Mouse (Mus musculus): ENCODE results near the gene Plek. TPM values are rescaled to one million over a fixed set of nuclear protein-coding genes. Genes with fewer than 3 reads are reported as not detected.
"Not testable (repeated sequence)": the region's sequence is repeated elsewhere in the genome, so short reads cannot be mapped to it uniquely, and the experiment has no call there.

Gene Plek
- polyA plus RNA-seq (2014; fragmentation: Nextera tagmentation; extraction: Ambion mirVana): 6.1 and 7.6 TPM in 2 replicates

DNA sequence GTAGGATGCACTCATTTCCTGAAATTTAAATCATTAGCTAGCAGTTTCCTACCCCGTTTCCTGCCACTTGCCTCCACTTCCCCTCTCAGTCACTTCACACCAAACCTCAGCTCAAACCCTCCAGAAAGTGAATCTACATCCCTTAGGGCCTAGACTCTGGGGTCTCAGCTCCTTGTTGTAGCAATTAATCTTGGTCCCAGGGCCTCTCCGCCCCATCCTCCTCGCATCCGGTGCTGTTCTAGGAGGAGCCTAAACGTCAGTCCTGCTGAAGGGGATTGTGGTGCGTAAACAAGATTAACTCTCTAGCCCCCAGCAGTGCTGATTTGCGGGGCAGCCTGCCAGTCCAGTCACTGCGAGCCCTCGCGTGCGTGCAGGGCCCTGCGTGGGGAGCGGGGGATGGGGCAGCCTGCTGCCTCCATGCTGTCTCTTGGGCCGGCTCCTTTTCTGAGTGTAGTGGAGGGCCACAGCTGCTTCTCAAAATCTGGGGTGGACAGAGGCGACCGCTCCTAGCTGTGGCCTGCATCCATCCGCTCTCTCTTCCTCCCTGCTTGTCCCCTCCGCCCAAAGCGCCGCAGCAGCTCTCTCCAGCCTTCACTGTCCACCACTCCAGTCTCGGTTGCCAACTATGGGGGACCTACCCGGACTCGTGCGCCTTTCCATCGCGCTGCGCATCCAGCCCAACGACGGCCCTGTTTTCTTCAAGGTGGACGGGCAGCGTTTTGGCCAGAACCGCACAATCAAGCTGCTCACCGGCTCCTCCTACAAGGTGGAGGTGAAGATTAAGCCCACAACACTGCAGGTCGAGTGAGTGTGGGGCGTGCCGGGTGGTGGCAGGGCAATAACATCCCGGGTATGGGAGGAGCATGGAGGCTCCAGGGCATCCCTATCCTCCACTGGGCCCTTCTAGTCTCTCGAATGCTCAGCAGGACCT, at the start of gene Plek, which contains the start of gene Cnrip1:
TSS of gene Plek (minus strand) at position 837 of the 931 bp plus-strand sequence.
TSS of gene Cnrip1 (plus strand) at position 42 of the 931 bp plus-strand sequence.
- Histone ChIP-seq H3K4me1 (ENCODE audit: control insufficient read depth, insufficient read depth, low read length) (peaks cover 8% of the 10 kb centered on the region), H3K4me2 (peak within 1 kb of the TSS; percentile 78), H3K27me3 (ENCODE audit: control insufficient read depth, insufficient read depth, low read length) (no peaks in the 10 kb centered on the region), H3K9ac (ENCODE audit: low read length) (peak within 1 kb of the TSS; percentile 85), H3K4me3 (ENCODE audit: low read depth, low read length) (peak within 1 kb of the TSS; percentile 59), H3K27ac (ENCODE audit: low read depth, low read length) (peak within 1 kb of the TSS; percentile 55), H3K36me3 (ENCODE audit: control insufficient read depth, insufficient read depth, low read length) (no peaks in the 10 kb centered on the region), H3K9me3 (ENCODE audit: control insufficient read depth, low read length) (no peaks in the 10 kb centered on the region)
- WGBS: 1% methylated on average over 38 of the region's 38 CpGs
- ATAC-seq (ENCODE audit: low FRiP score): peak; percentile 95
- DNase-seq (ENCODE audit: low spot score, missing footprints): peak; percentile 95

DNA sequence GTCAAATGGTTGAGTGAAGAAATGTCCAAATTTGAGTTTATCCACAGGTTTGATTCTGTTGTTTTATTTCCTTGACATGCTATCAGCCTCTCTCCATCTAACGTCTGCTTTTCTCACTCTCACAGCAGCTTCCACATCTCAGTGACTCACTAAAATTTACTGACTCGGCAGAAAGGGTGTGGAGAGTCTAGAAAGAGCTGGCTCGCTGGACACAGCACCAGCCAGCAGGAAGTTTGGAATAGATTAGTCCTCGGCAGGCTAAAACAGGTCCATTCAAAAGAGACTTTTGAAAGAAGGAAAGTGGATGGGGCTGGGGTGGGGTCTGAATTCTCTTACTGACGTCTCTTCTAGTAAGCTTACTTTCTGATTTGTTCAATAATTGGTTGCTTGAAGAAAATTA, 33.9 kb upstream of the Plek start:
- no peak overlapping the region for H3K27ac ChIP-seq (ENCODE audit: low read depth, low read length)
- no peaks in the 10 kb centered on the region for H3K36me3 ChIP-seq (ENCODE audit: control insufficient read depth, insufficient read depth, low read length)
- WGBS: 39% methylated on average over 5 of the region's 5 CpGs
- H3K27me3 ChIP-seq (ENCODE audit: control insufficient read depth, insufficient read depth, low read length): no peaks in the 10 kb centered on the region
- no peak overlapping the region for H3K4me2 ChIP-seq
- no peak overlapping the region for H3K9ac ChIP-seq (ENCODE audit: low read length)
- ATAC-seq (ENCODE audit: low FRiP score) (no peak), DNase-seq (ENCODE audit: low spot score, missing footprints) (no peak)
- H3K4me1 ChIP-seq (ENCODE audit: control insufficient read depth, insufficient read depth, low read length): no peaks in the 10 kb centered on the region
- H3K4me3 ChIP-seq (ENCODE audit: low read depth, low read length): no peak overlapping the region
- H3K9me3 ChIP-seq (ENCODE audit: control insufficient read depth, low read length): no peaks in the 10 kb centered on the region

DNA sequence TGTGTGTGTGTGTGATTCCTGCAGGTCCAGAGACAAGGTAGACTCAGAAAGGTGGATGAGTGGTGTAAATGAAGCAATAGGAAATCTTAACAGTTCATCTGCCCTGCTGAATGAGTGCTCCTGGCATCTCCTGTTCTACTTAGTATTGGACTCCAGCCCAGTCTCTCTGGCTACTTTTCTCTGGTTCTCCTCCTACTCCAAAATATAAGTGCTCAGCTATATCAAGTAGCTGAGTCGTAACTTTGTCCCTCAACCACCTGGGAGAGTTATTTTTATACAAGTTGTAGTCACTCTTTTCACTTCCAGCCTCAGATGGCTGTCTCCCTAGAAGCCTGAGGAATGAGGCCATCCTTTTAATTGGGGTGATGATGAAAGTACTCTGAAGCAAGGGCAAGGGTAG, 31.7 kb upstream of the Plek start:
- 97% methylated on average over 1 of the region's 1 CpGs for WGBS
- Histone ChIP-seq H3K36me3 (ENCODE audit: control insufficient read depth, insufficient read depth, low read length) (no peaks in the 10 kb centered on the region), H3K4me1 (ENCODE audit: control insufficient read depth, insufficient read depth, low read length) (no peaks in the 10 kb centered on the region), H3K4me3 (ENCODE audit: low read depth, low read length) (no peak overlapping the region), H3K9me3 (ENCODE audit: control insufficient read depth, low read length) (no peaks in the 10 kb centered on the region), H3K27ac (ENCODE audit: low read depth, low read length) (no peak overlapping the region), H3K27me3 (ENCODE audit: control insufficient read depth, insufficient read depth, low read length) (no peaks in the 10 kb centered on the region), H3K9ac (ENCODE audit: low read length) (no peak overlapping the region), H3K4me2 (no peak overlapping the region)
- DNase-seq (ENCODE audit: low spot score, missing footprints) (no peak), ATAC-seq (ENCODE audit: low FRiP score) (no peak)

DNA sequence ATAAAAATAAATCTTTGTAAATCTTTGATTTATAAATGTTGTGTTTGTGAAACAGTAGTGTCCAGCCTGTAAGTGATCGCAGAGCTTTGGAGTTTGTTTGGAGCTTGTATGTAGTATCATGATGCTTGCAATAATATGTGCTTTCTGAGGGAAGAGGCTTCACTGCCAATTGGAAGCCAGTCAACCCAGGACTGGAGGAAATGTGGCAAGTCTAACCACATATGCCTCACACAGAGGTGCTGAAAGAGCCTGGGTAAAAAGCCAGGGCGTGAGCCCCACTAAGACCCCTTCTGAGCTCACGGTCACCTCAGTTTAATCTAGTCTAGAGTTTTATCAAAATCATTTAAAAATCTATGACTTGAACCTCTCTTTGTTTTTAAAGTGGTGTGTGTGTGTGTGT, 31.3 kb upstream of the Plek start:
- no peak for ATAC-seq (ENCODE audit: low FRiP score)
- no peak for DNase-seq (ENCODE audit: low spot score, missing footprints)

DNA sequence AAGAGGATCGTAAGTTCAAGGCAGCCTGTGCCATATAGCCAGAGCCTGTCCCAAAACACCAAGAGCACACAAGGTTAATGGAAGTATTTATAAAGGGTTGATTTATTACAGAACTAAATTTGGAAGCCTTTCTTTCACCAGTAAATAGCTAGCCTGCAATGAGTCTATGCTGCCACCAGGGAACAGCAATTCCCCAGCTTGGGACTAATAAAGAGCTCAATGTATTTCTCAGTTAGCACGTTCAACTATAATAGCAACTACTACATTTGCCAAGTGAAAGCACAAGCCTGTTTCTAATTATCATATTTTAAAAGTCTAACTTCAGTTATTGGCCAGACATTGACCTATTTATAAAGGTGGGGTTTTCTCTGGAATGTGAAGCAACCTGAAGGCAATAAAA, 30.8 kb upstream of the Plek start:
- Histone ChIP-seq H3K36me3 (ENCODE audit: control insufficient read depth, insufficient read depth, low read length) (no peaks in the 10 kb centered on the region), H3K27me3 (ENCODE audit: control insufficient read depth, insufficient read depth, low read length) (no peaks in the 10 kb centered on the region), H3K4me3 (ENCODE audit: low read depth, low read length) (no peak overlapping the region), H3K9me3 (ENCODE audit: control insufficient read depth, low read length) (no peaks in the 10 kb centered on the region), H3K4me1 (ENCODE audit: control insufficient read depth, insufficient read depth, low read length) (no peaks in the 10 kb centered on the region), H3K9ac (ENCODE audit: low read length) (no peak overlapping the region), H3K4me2 (no peak overlapping the region), H3K27ac (ENCODE audit: low read depth, low read length) (no peak overlapping the region)
- ATAC-seq (ENCODE audit: low FRiP score): 0 out of 2 replicates have a peak, but pooled peaks have one; percentile 22
- WGBS: 65% methylated on average over 2 of the region's 2 CpGs
- DNase-seq (ENCODE audit: low spot score, missing footprints): no peak

More for the DNA sequence above, 31.3 kb upstream of the Plek start:
- 91% methylated on average over 3 of the region's 3 CpGs for WGBS
- H3K4me2 ChIP-seq: no peak overlapping the region
- H3K9me3 ChIP-seq (ENCODE audit: control insufficient read depth, low read length): no peaks in the 10 kb centered on the region
- no peaks in the 10 kb centered on the region for H3K4me1 ChIP-seq (ENCODE audit: control insufficient read depth, insufficient read depth, low read length)
- H3K36me3 ChIP-seq (ENCODE audit: control insufficient read depth, insufficient read depth, low read length): no peaks in the 10 kb centered on the region
- no peak overlapping the region for H3K9ac ChIP-seq (ENCODE audit: low read length)
- no peaks in the 10 kb centered on the region for H3K27me3 ChIP-seq (ENCODE audit: control insufficient read depth, insufficient read depth, low read length)
- no peak overlapping the region for H3K27ac ChIP-seq (ENCODE audit: low read depth, low read length)
- no peak overlapping the region for H3K4me3 ChIP-seq (ENCODE audit: low read depth, low read length)

DNA sequence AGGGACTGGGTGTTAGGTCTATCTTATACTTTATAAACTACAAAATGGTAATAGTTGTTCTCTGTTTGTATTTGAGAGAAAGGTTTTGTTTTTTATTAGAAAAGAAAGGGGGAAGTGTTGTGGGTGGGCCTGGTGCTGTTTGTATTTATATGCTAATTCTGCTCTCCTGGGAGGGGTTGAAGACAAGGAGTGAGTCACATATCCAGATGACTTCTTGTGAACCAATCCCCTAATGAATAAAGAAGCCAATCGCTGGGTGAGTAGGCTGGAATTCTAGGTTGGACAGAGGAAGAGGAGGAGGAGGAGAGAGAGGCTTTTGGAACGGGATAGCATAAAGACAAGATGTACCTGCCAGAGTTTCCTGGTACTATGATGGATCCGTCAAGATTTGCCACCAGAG, 29.9 kb upstream of the Plek start:
- DNase-seq (ENCODE audit: low spot score, missing footprints): no peak
- 69% methylated on average over 3 of the region's 3 CpGs for WGBS
- Histone ChIP-seq H3K9me3 (ENCODE audit: control insufficient read depth, low read length) (no peaks in the 10 kb centered on the region), H3K4me3 (ENCODE audit: low read depth, low read length) (no peak overlapping the region), H3K27me3 (ENCODE audit: control insufficient read depth, insufficient read depth, low read length) (no peaks in the 10 kb centered on the region), H3K36me3 (ENCODE audit: control insufficient read depth, insufficient read depth, low read length) (no peaks in the 10 kb centered on the region), H3K4me2 (no peak overlapping the region), H3K27ac (ENCODE audit: low read depth, low read length) (no peak overlapping the region), H3K9ac (ENCODE audit: low read length) (no peak overlapping the region), H3K4me1 (ENCODE audit: control insufficient read depth, insufficient read depth, low read length) (no peaks in the 10 kb centered on the region)
- ATAC-seq (ENCODE audit: low FRiP score): no peak

DNA sequence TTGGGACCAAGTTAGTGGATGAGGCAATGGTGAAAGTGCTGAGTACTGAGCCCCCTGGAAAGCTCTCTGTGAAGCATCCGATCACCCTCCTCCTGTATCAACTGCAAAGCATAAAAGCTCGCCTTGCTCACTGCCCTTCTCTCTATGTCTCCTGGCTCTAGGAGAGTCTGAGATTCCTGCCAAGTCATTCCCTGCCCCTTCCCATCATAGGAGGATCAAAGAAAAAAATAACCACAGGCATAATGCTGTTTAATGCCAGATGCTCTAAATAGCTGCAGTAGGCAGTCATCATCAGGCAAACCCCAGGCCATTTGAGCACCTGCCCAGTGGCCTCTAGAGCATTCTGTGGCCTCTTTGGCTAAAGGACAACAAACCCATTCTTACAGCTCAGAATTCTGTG, 23.5 kb upstream of the Plek start:
- ATAC-seq (ENCODE audit: low FRiP score) (no peak), DNase-seq (ENCODE audit: low spot score, missing footprints) (no peak)
- no peaks in the 10 kb centered on the region for H3K4me1 ChIP-seq (ENCODE audit: control insufficient read depth, insufficient read depth, low read length)
- H3K9me3 ChIP-seq (ENCODE audit: control insufficient read depth, low read length): no peaks in the 10 kb centered on the region
- 94% methylated on average over 2 of the region's 2 CpGs for WGBS
- H3K4me2 ChIP-seq: no peak overlapping the region
- H3K36me3 ChIP-seq (ENCODE audit: control insufficient read depth, insufficient read depth, low read length): no peaks in the 10 kb centered on the region
- no peak overlapping the region for H3K9ac ChIP-seq (ENCODE audit: low read length)
- no peak overlapping the region for H3K4me3 ChIP-seq (ENCODE audit: low read depth, low read length)
- H3K27me3 ChIP-seq (ENCODE audit: control insufficient read depth, insufficient read depth, low read length): no peaks in the 10 kb centered on the region
- H3K27ac ChIP-seq (ENCODE audit: low read depth, low read length): no peak overlapping the region

DNA sequence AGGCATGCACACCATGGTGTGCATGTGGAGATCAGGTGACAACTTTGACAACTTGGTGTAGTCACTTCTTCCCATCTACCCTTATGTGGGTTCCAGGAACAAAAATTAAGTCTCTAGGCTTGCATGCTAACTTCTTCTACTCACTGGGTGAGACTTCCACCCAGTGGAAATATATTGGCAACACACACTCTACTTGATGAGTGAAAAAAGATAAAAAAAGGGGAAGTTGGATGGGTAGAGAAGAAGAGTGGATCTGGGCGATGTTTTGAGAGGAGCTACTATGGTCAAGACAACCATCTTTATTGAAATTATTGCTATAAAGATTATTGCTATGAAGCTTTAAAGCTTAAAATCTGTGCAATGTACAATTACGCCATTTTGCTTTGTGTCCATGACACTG, 17.2 kb upstream of the Plek start:
- not testable (repeated sequence) for H3K9me3 ChIP-seq (ENCODE audit: control insufficient read depth, low read length); H3K36me3 ChIP-seq (ENCODE audit: control insufficient read depth, insufficient read depth, low read length); DNase-seq (ENCODE audit: low spot score, missing footprints); H3K9ac ChIP-seq (ENCODE audit: low read length); ATAC-seq (ENCODE audit: low FRiP score); H3K27ac ChIP-seq (ENCODE audit: low read depth, low read length); H3K4me3 ChIP-seq (ENCODE audit: low read depth, low read length); H3K4me2 ChIP-seq; H3K4me1 ChIP-seq (ENCODE audit: control insufficient read depth, insufficient read depth, low read length); H3K27me3 ChIP-seq (ENCODE audit: control insufficient read depth, insufficient read depth, low read length)
- WGBS: 93% methylated on average over 2 of the region's 2 CpGs

DNA sequence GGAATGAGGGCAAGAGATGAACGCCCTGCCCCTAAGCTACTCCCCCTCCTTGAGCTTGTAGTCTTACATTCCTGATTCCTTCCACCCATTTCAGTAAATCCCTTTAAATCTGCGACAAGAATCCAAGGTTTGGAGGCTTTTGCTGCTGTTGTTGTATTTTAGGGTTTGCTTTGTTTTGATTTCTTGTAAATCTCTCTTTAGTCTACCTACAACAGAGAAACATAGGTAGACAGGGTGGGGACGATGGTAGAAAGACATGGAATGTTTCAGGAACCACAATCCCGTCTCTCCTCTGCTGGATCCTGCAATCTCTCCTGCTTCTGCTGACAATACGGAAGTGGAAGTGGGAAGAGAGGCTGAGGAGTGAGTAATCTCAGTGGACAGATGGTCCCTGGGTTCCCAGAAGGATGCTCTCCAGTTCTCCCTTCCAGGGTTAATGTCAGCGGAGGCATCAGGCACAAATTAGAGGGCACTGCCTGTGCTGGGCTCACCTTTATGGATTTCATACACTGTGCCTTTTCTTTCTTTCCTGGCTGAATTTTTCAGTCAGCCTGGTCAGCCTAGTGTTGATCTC, 382 bp upstream of the Plek start:
- Histone ChIP-seq H3K9me3 (ENCODE audit: control insufficient read depth, low read length) (no peaks in the 10 kb centered on the region), H3K9ac (ENCODE audit: low read length) (peak overlapping the region; percentile 85), H3K27me3 (ENCODE audit: control insufficient read depth, insufficient read depth, low read length) (no peaks in the 10 kb centered on the region), H3K4me1 (ENCODE audit: control insufficient read depth, insufficient read depth, low read length) (peaks cover 8% of the 10 kb centered on the region), H3K36me3 (ENCODE audit: control insufficient read depth, insufficient read depth, low read length) (no peaks in the 10 kb centered on the region), H3K27ac (ENCODE audit: low read depth, low read length) (peak overlapping the region; percentile 14; the same call in 1 of the 2 replicates), H3K4me2 (peak overlapping the region; percentile 78), H3K4me3 (ENCODE audit: low read depth, low read length) (peak overlapping the region; percentile 59)
- WGBS: 19% methylated on average over 6 of the region's 6 CpGs
- ATAC-seq (ENCODE audit: low FRiP score) (peak; percentile 33), DNase-seq (ENCODE audit: low spot score, missing footprints) (no peak)

Measured in midbrain, embryonic 11.5 days (tissue).